Mouse (Mus musculus): ENCODE results near the gene Gm5767. TPM values are rescaled to one million over a fixed set of nuclear protein-coding genes. Genes with fewer than 3 reads are reported as not detected.

Gm5767 gene
- not detected for polyA plus RNA-seq (2014; fragmentation: Illumina TruSeq; extraction: RNeasy Lipid Tissue Mini Kit (QIAGEN cat#74804); ENCODE audit: low read depth, low replicate concordance)

DNA sequence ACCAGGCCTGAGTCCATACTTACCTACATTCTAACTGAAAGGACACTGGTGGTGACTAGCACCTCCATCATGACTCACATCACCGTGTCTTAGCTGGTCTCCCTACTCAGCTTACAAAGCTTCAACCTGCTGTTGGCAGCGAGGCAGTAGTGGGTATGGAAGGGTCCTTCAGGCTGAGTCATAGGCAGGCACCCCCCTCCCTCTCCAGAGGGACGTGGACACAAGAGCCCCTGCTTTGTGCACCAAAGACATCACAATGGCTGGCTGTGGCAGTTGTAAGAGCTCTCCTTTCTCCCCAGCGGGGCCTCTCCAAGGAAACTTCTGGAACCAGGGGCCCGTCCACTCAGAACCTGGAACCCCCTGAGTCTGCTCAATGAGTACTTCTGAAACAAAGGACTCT is at the start of gene Gm5767:
Gm5767 (plus strand) TSS at position 301 of the 400 bp plus-strand sequence.

DNA sequence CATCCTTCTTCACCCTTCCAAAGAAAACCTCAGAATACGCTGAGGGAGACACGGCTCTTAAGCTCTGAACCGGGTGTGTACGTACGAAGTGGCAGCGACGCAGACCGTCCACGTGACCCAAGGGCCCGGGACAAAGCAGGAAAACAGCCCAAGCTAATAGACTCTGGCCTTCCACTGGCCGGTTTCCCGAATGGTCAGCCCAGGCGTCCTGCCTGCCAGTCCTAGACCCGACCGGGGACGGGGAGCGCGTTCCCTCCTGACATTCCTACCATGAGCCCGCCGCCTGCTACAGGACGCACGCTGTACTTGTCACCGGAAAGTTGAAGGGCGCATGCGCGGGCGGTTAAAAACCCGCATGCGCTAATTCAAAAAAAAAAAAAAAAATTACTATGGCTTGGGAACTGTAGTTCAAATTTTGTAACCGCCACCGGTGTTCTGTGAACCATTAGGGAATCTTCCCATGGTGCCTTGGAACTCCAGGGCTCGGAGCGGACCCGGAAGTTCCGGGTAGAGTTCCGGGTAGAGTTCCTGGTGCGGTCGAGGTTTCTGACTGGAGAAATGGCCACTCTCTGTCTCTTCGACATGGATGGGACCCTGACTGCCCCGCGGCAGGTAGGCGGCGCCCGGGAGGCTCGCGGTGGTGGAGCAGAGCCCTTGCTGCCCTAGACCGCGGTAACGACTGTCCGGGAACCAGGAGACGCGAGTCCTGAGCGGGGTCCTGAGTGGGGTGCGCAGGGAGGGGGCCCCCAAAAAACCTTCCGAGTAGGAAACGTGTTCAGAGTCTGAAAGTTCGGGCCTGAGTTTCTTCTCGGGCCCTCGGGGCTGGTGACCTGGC is 43.1 kb upstream of the Gm5767 start, which contains the start of the genes Pmm2 and Tmem186:
Pmm2 (plus strand) TSS at position 458 of the 835 bp plus-strand sequence.
Tmem186 (minus strand) TSS at position 496 of the 835 bp plus-strand sequence.

DNA sequence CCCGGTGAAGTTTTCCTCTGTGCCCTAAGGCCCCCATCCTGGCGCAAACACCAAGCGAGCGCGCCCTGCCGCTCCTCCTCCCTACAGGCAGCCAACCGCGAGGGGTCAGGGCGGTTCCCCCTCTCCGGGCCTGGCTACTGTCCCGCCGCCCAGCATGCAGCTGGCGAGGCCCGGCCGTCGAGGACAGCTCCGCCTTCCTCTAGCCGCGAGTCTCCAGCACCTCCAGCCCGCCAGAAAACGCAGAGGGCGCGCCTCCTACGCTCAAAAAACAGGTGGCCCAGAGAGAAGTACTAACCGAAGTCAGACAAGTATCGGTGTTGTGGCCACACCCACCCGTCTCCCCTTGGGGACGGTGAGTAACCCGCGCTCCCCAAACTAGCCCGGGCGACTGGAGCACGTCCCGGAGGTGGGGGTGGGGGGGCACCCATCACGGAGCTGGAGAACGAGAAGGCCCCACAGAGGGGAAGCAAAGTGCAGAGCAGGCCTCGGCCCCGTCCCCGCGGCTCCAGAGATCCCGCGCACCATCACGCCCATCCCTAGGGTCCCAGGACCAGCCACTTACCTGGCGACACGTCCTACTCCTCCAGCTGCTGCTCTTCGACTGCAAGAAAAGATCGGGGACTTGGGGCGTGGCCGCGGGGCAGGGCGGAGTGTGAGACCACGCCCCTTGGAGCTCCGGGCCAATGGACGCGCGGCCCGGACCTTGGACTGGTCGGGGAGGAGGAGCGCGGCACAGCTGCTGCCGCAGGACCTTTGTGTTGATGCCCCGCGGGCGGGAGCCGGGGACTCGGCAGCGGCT is 8.8 kb upstream of the Gm5767 start, which contains the start of gene Carhsp1:
Carhsp1 (minus strand) TSS at position 605 of the 799 bp plus-strand sequence.

Other genes with a start within 250 kb of the Gm5767 start
- 2.2 TPM for gene Mettl22, start 210.0 kb upstream of the Gm5767 start, polyA plus RNA-seq (2014; fragmentation: Illumina TruSeq; extraction: RNeasy Lipid Tissue Mini Kit (QIAGEN cat#74804); ENCODE audit: low read depth, low replicate concordance)
- gene Abat, start 167.3 kb upstream of the Gm5767 start, polyA plus RNA-seq (2014; fragmentation: Illumina TruSeq; extraction: RNeasy Lipid Tissue Mini Kit (QIAGEN cat#74804); ENCODE audit: low read depth, low replicate concordance) = 86.1 TPM
- 156 TPM for gene Pmm2, start 43.1 kb upstream of the Gm5767 start, polyA plus RNA-seq (2014; fragmentation: Illumina TruSeq; extraction: RNeasy Lipid Tissue Mini Kit (QIAGEN cat#74804); ENCODE audit: low read depth, low replicate concordance)
- 14.5 TPM for gene Tmem186, start 43.1 kb upstream of the Gm5767 start, polyA plus RNA-seq (2014; fragmentation: Illumina TruSeq; extraction: RNeasy Lipid Tissue Mini Kit (QIAGEN cat#74804); ENCODE audit: low read depth, low replicate concordance)
- 57.9 TPM for gene Carhsp1, start 8.6 kb upstream of the Gm5767 start, polyA plus RNA-seq (2014; fragmentation: Illumina TruSeq; extraction: RNeasy Lipid Tissue Mini Kit (QIAGEN cat#74804); ENCODE audit: low read depth, low replicate concordance)
- gene Usp7, start 111.5 kb downstream of the Gm5767 start, polyA plus RNA-seq (2014; fragmentation: Illumina TruSeq; extraction: RNeasy Lipid Tissue Mini Kit (QIAGEN cat#74804); ENCODE audit: low read depth, low replicate concordance) = 254 TPM
- gene 1810013L24Rik, start 149.3 kb downstream of the Gm5767 start, polyA plus RNA-seq (2014; fragmentation: Illumina TruSeq; extraction: RNeasy Lipid Tissue Mini Kit (QIAGEN cat#74804); ENCODE audit: low read depth, low replicate concordance) = 169 TPM